Mouse (Mus musculus) heart, embryonic 14.5 days (tissue): ENCODE data around the gene Bphl. TPM values are rescaled to one million over a fixed set of nuclear protein-coding genes. Genes with fewer than 3 reads are reported as not detected.
"Not testable (repeated sequence)": the region's sequence is repeated elsewhere in the genome, so short reads cannot be mapped to it uniquely, and the experiment has no call there.

Experiments used
- ATAC-seq: fragments of 200-750 bp; cut with Nextera tagmentation; 2 replicates; pipeline ENCODE4 v1.8.0; 2017; ENCODE audit warnings: low read depth, moderate TSS enrichment; ENCODE audit not compliant: insufficient number of reproducible peaks, insufficient read depth, low FRiP score
- H3K27ac ChIP-seq, 2 experiments: fragments of 200-500 bp in 1 of 2; fragments of 300-500 bp in 1 of 2; sonication (generic) in 1 of 2; replicated peaks in 1 of 2; 2 replicates each; pipeline ENCODE4 v1.5.1; 2012 to 2014; ENCODE audit warnings: low read depth in 2 of 2, low read length in 2 of 2, control low read depth in 1 of 2, mild to moderate bottlenecking in 1 of 2, mixed read lengths in 1 of 2; ENCODE audit not compliant: control insufficient read depth in 1 of 2, insufficient read depth in 1 of 2
- H3K27me3 ChIP-seq: fragments of 300-500 bp; sonication (generic); 2 replicates; pipeline ENCODE4 v1.6.1; 2014; ENCODE audit warnings: mild to moderate bottlenecking, low read length, control low read depth; ENCODE audit not compliant: control insufficient read depth, insufficient read depth
- H3K36me3 ChIP-seq: fragments of 300-500 bp; sonication (generic); 2 replicates; pipeline ENCODE4 v1.6.1; 2014; ENCODE audit warnings: mild to moderate bottlenecking, control low read depth, low read length, mixed read lengths; ENCODE audit not compliant: control insufficient read depth, insufficient read depth
- H3K4me1 ChIP-seq, 2 experiments: fragments of 200-500 bp in 1 of 2; fragments of 300-500 bp in 1 of 2; sonication (generic) in 1 of 2; 2 replicates each; pipeline ENCODE4 v1.6.1; 2012 to 2014; ENCODE audit warnings: low read length in 2 of 2, control low read depth in 1 of 2, mixed read lengths in 1 of 2; ENCODE audit not compliant: control insufficient read depth in 2 of 2, insufficient read depth in 2 of 2
- H3K4me2 ChIP-seq: fragments of 300-500 bp; sonication (generic); 2 replicates; pipeline ENCODE4 v1.6.1; 2014; ENCODE audit warnings: mild to moderate bottlenecking, low read length
- H3K4me3 ChIP-seq, 2 experiments: fragments of 200-500 bp in 1 of 2; fragments of 300-500 bp in 1 of 2; sonication (generic) in 1 of 2; 2 replicates each; pipeline ENCODE4 v1.5.1; 2012 to 2014; ENCODE audit warnings: low read length in 2 of 2, mild to moderate bottlenecking in 2 of 2, control low read depth in 1 of 2, low read depth in 1 of 2, moderate library complexity in 1 of 2; ENCODE audit not compliant: control insufficient read depth in 1 of 2, insufficient read depth in 1 of 2
- H3K9ac ChIP-seq: fragments of 300-500 bp; sonication (generic); 2 replicates; pipeline ENCODE4 v1.6.1; 2014; ENCODE audit warnings: mild to moderate bottlenecking, low read length
- H3K9me3 ChIP-seq: fragments of 300-500 bp; sonication (generic); 2 replicates; pipeline ENCODE4 v1.6.1; 2016; ENCODE audit warnings: low read length, control low read depth; ENCODE audit not compliant: control insufficient read depth
- WGBS: fragments of 180-500 bp; shearing (Covaris S2); extraction: QIAGEN DNeasy Blood & Tissue Kit; methylation state at CpG from one replicate; pipeline ENCODE4 v1.1.7; 2014; 5-methylcytosine and 5-hydroxymethylcytosine counted together
- polyA plus RNA-seq: library from polyadenylated mRNA; unstranded; fragments of >200 nt; fragmentation: Nextera tagmentation; extraction: Ambion mirVana; gene quantifications from 2 replicates; pipeline ENCODE4 v1.2.1, GENCODE M21; 2014

Gene Bphl
- polyA plus RNA-seq, 1 experiment from 2014 or later: 50.1 TPM

DNA sequence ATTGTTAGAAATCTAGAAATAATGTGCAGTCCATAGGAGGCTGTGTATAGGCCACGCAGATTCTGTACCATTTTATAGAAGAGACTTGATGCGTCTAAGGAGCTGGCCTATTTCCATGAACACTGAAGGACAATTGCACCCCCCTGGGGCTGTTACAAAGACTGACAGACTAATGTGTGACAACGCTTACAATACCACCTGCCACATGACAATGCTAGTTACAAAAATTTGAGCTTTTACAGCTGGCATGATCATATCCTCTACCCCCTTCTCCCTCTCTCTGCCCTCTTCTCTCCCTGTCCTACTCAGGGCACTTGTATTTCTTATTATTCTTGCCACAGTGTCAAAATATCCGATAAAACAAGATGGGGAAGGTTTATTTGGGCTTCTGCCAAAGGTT, 44.5 kb downstream of the Bphl start:
- Histone ChIP-seq H3K4me1 (peaks cover 8 to 15% of the 10 kb centered on the region in 2 experiments), H3K27me3 (no peaks in the 10 kb centered on the region), H3K9me3 (no peaks in the 10 kb centered on the region), H3K9ac (no peak overlapping the region), H3K4me3 (no peak overlapping the region), H3K4me2 (no peak overlapping the region), H3K36me3 (no peaks in the 10 kb centered on the region), H3K27ac (no peak overlapping the region)
- ATAC-seq: no peak
- 77% methylated on average over 4 of the region's 4 CpGs for WGBS

DNA sequence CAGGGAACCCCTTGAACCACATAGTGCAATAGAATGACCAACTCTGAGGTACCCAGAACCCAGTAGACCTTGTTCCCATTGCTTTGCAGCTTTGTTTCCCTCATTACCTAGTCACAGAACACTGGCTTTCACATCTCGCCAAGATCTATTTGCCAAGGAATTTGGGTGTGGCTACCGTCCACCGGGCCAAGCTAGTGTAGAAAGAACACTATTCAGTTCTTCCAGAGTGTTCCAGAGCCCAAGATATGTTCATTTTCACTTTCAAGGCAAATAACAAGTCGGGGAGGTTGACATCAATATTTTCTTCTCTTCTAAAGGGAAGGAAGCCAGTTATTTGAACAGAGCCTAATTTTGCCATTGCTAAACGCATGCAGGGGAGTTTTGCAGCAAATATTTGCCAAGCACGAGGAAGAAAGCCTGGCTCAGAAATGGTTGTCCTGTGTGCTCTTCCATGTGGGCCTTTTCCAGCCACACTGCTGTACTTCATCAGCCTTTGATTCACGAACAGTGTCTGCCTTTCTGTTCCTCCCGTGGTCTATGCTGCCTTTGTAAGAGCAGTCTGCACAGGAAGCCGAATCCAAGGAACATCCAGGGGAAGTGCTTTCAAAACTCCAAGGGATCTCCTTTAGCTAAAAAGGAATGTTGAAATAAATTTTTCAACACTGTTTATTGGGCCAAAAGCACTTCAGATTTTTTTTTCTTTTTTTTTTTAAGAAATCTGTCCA, 46.8 kb downstream of the Bphl start:
- Histone ChIP-seq H3K9me3 (no peaks in the 10 kb centered on the region), H3K4me3 (no peak overlapping the region), H3K4me2 (no peak overlapping the region), H3K4me1 (peaks cover 7 to 18% of the 10 kb centered on the region in 2 experiments), H3K27me3 (no peaks in the 10 kb centered on the region), H3K36me3 (no peaks in the 10 kb centered on the region), H3K27ac (no peak overlapping the region), H3K9ac (no peak overlapping the region)
- 57% methylated on average over 9 of the region's 9 CpGs for WGBS
- no peak for ATAC-seq

DNA sequence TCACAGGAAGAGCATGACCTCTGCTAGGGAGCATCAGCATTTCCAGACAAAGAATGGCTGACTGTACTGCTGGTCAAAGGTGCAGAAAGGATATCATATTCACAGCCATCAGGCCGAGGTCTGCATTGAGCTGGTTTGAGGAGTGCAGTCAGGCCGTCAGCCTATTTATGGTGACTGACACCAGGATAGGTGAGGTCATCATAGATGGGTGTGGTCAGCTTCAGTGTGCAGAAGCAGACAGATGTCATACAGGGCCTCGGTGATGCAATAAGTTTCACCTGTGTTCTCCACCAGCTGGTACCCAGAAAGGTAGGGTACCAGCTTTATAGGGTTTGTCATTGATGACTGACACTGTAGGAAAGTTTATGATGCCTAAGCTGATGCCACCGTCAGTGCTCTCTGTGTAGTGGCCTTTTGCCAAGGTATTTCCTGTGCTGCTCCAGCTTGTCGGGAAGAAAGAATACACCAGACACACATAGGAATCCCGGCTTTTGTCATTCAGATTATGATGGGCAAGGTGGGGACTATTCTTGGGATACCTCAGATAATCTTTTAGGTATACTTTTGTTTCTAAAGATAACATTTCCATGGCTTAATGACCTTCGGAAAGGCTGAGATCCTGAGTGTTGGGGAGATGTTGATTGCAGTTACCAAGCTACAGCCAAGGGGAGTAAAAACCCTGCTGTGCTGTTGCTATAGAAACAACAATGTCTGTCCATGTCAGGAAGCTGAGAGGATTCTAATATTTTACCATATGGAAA, 49.8 kb downstream of the Bphl start:
- 0 out of 2 replicates have a peak, but pooled peaks have one; percentile 31 for ATAC-seq
- WGBS: 21% methylated on average over 7 of the region's 7 CpGs

GRCm38 (mm10) chr13:34088201-34088649, 50.8 kb downstream of the Bphl start:
- H3K4me3 ChIP-seq, H3K9me3 ChIP-seq, H3K36me3 ChIP-seq, ATAC-seq, H3K27me3 ChIP-seq, H3K9ac ChIP-seq, H3K4me2 ChIP-seq, H3K27ac ChIP-seq: not testable (repeated sequence)
- H3K4me1 ChIP-seq: peaks cover 7 to 18% of the 10 kb centered on the region in 2 experiments
- WGBS: 47% methylated on average over 5 of the region's 5 CpGs

More for the DNA sequence above, 49.8 kb downstream of the Bphl start:
- Histone ChIP-seq H3K9me3 (no peaks in the 10 kb centered on the region), H3K4me3 (no peak overlapping the region), H3K36me3 (no peaks in the 10 kb centered on the region), H3K4me2 (no peak overlapping the region), H3K27me3 (no peaks in the 10 kb centered on the region), H3K9ac (no peak overlapping the region), H3K27ac (peak overlapping the region; percentile 13 to 33; a peak in 2 of 4 replicates), H3K4me1 (peaks cover 7 to 18% of the 10 kb centered on the region in 2 experiments)

- ATAC-seq: no peak
- Histone ChIP-seq H3K9me3 (no peaks in the 10 kb centered on the region), H3K27me3 (no peaks in the 10 kb centered on the region), H3K27ac (0 out of 4 replicates have a peak overlapping the region, but pooled peaks of 1 of the 2 experiments have one; percentile 9), H3K4me3 (no peak overlapping the region), H3K36me3 (no peaks in the 10 kb centered on the region), H3K9ac (no peak overlapping the region), H3K4me1 (peaks cover 7 to 18% of the 10 kb centered on the region in 2 experiments), H3K4me2 (no peak overlapping the region)
- WGBS: 61% methylated on average over 7 of the region's 7 CpGs
These were observed 51.5 kb downstream of the Bphl start for GRCm38 (mm10) chr13:34088871-34089288.

DNA sequence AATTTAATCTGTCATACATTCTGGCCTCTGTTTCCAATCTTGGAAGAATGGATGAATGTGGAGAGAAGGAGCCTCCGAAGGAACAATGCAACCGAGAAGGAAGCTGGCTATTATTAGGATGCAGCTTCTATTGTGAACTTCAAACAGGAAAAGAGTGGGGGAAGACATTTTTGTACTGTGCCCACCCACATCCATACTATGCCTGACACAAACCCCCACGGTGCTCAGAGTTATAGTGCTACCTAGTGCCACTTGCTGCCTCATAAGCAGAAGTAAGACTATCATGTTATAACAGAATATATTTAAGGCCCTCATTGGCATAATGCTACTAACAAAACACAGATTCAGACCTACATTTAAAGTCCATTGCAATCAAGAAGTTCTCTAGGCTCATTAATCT, 52.0 kb downstream of the Bphl start:
- WGBS: 51% methylated on average over 3 of the region's 3 CpGs
- no peak overlapping the region for H3K4me2 ChIP-seq
- H3K9ac ChIP-seq: no peak overlapping the region
- peak overlapping the region in 1 of 2 experiments; percentile 5; a peak in 1 of 4 replicates for H3K27ac ChIP-seq
- H3K4me3 ChIP-seq: no peak overlapping the region
- H3K36me3 ChIP-seq: no peaks in the 10 kb centered on the region
- H3K27me3 ChIP-seq: no peaks in the 10 kb centered on the region
- H3K9me3 ChIP-seq: no peaks in the 10 kb centered on the region
- no peak for ATAC-seq
- H3K4me1 ChIP-seq: peaks cover 7 to 18% of the 10 kb centered on the region in 2 experiments

DNA sequence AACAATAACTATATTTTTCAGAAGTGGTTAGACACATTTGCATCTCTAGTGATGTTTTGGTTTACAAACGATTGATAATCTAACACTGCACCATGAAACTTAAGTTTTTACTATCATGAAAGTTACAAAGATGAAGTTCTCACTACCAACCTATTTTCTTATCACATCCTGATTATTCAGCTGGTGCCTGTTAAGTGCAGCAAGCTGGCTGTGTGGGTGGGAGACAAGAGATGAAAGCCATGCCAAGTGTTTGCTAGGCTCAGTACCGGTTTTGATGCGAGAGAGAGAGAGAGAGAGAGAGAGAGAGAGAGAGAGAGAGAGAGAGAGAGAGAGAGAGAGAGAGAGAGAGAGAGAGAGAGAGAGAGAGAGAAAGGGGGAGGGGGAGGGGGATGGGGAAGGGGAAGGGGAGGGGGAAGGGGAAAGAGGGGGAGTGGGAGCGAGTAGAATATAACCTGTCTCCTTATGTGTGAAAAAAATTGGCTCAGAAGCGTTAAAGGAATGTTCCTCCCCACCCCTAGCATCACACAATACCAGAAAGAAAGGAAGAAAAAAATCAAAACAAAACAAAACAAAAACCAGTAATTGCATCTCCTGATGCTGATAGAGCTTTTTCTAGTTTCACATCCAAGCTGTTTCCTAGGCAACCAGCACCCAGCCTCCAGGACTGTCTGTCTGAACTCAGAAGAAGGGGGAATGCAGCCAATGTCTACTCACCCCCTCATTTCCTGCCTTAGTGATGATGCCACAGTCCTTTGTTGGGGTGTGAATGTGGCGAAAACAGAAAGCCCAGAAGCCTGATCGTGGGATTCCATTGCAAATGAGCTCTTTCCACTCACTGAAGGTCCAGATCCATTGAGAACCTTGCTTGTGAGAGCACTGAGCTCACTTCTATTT, 58.4 kb downstream of the Bphl start:
- no peak for ATAC-seq
- H3K9ac ChIP-seq: no peak overlapping the region; the same call in 1 of the 2 replicates
- peak overlapping the region; percentile 25; the same call in 1 of the 2 replicates for H3K4me2 ChIP-seq
- H3K27ac ChIP-seq: peak overlapping the region; percentile 45 to 61; a peak in 2 of 4 replicates
- H3K4me1 ChIP-seq: peaks cover 4 to 18% of the 10 kb centered on the region in 2 experiments; a peak in 3 of 4 replicates
- H3K9me3 ChIP-seq: no peaks in the 10 kb centered on the region; the same call in 1 of the 2 replicates
- H3K4me3 ChIP-seq: no peak overlapping the region
- WGBS: 22% methylated on average over 7 of the region's 7 CpGs
- no peaks in the 10 kb centered on the region for H3K36me3 ChIP-seq
- H3K27me3 ChIP-seq: no peaks in the 10 kb centered on the region
